Mouse (Mus musculus): Measurements from ENCODE around the gene Hspa8. TPM values are rescaled to one million over a fixed set of nuclear protein-coding genes. Genes with fewer than 3 reads are reported as not detected.
"Not testable (repeated sequence)": the region's sequence is repeated elsewhere in the genome, so short reads cannot be mapped to it uniquely, and the experiment has no call there.

The Hspa8 gene
- polyA plus RNA-seq, 1 experiment from 2014 or later, result 2,885 TPM

- H3K36me3 ChIP-seq (replicated peaks; ENCODE audit: control insufficient read depth, insufficient read depth), result peaks cover 28% of the 10 kb centered on the region
- ATAC-seq (ENCODE audit: low FRiP score) (no peak), DNase-seq (ENCODE audit: low spot score) (no peak)
- H3K9me3 ChIP-seq (ENCODE audit: control insufficient read depth, low read length), result no peaks in the 10 kb centered on the region
- H3K9ac ChIP-seq, result no peak overlapping the region
- no peaks in the 10 kb centered on the region for H3K27me3 ChIP-seq (ENCODE audit: control insufficient read depth, insufficient read depth, low read length)
- 60% methylated on average over 7 of the region's 7 CpGs for WGBS
- H3K4me2 ChIP-seq (replicated peaks), result no peak overlapping the region
- H3K27ac ChIP-seq, result no peak overlapping the region
- H3K4me1 ChIP-seq (replicated peaks; ENCODE audit: control insufficient read depth, insufficient read depth, low read length), result no peaks in the 10 kb centered on the region
- H3K4me3 ChIP-seq (replicated peaks; ENCODE audit: low read length), result no peak overlapping the region
These were observed 34.7 kb upstream of the Hspa8 start for GRCm38 (mm10) chr9:40766058-40766605.

- DNase-seq (ENCODE audit: low spot score), result no peak
- 83% methylated on average over 4 of the region's 4 CpGs for WGBS
- no peak for ATAC-seq (ENCODE audit: low FRiP score)
- no peaks in the 10 kb centered on the region for H3K9me3 ChIP-seq (ENCODE audit: control insufficient read depth, low read length)
- H3K4me2 ChIP-seq (replicated peaks), result no peak overlapping the region
- peaks cover 24% of the 10 kb centered on the region for H3K36me3 ChIP-seq (replicated peaks; ENCODE audit: control insufficient read depth, insufficient read depth)
- H3K4me1 ChIP-seq (replicated peaks; ENCODE audit: control insufficient read depth, insufficient read depth, low read length), result no peaks in the 10 kb centered on the region
- no peak overlapping the region for H3K4me3 ChIP-seq (replicated peaks; ENCODE audit: low read length)
- H3K9ac ChIP-seq, result no peak overlapping the region
- H3K27me3 ChIP-seq (ENCODE audit: control insufficient read depth, insufficient read depth, low read length), result no peaks in the 10 kb centered on the region
- no peak overlapping the region for H3K27ac ChIP-seq
These were observed 32.8 kb upstream of the Hspa8 start for GRCm38 (mm10) chr9:40767946-40768345.

- no peaks in the 10 kb centered on the region for H3K4me1 ChIP-seq (replicated peaks; ENCODE audit: control insufficient read depth, insufficient read depth, low read length)
- no peak overlapping the region for H3K9ac ChIP-seq
- no peaks in the 10 kb centered on the region for H3K27me3 ChIP-seq (ENCODE audit: control insufficient read depth, insufficient read depth, low read length)
- no peaks in the 10 kb centered on the region for H3K9me3 ChIP-seq (ENCODE audit: control insufficient read depth, low read length)
- ATAC-seq (ENCODE audit: low FRiP score) (no peak), DNase-seq (ENCODE audit: low spot score) (no peak)
- no peak overlapping the region for H3K27ac ChIP-seq
- no peak overlapping the region for H3K4me2 ChIP-seq (replicated peaks)
- peaks cover 29% of the 10 kb centered on the region for H3K36me3 ChIP-seq (replicated peaks; ENCODE audit: control insufficient read depth, insufficient read depth)
- 65% methylated on average over 13 of the region's 13 CpGs for WGBS
- no peak overlapping the region for H3K4me3 ChIP-seq (replicated peaks; ENCODE audit: low read length)
These were observed 28.5 kb upstream of the Hspa8 start for GRCm38 (mm10) chr9:40772246-40772645.

GRCm38 (mm10) chr9:40773142-40773541 lies 27.6 kb upstream of the Hspa8 start:
- not testable (repeated sequence) for H3K9me3 ChIP-seq (ENCODE audit: control insufficient read depth, low read length); H3K4me2 ChIP-seq (replicated peaks); H3K27me3 ChIP-seq (ENCODE audit: control insufficient read depth, insufficient read depth, low read length); DNase-seq (ENCODE audit: low spot score); H3K4me3 ChIP-seq (replicated peaks; ENCODE audit: low read length); ATAC-seq (ENCODE audit: low FRiP score); H3K4me1 ChIP-seq (replicated peaks; ENCODE audit: control insufficient read depth, insufficient read depth, low read length); H3K27ac ChIP-seq; H3K9ac ChIP-seq
- WGBS, result 82% methylated on average over 6 of the region's 6 CpGs
- H3K36me3 ChIP-seq (replicated peaks; ENCODE audit: control insufficient read depth, insufficient read depth), result peaks cover 29% of the 10 kb centered on the region

GRCm38 (mm10) chr9:40773869-40774268 lies 26.9 kb upstream of the Hspa8 start:
- WGBS, result 83% methylated on average over 4 of the region's 4 CpGs
- no peak overlapping the region for H3K4me3 ChIP-seq (replicated peaks; ENCODE audit: low read length)
- ATAC-seq (ENCODE audit: low FRiP score) (no peak), DNase-seq (ENCODE audit: low spot score) (no peak)
- H3K27ac ChIP-seq, result no peak overlapping the region
- H3K4me1 ChIP-seq (replicated peaks; ENCODE audit: control insufficient read depth, insufficient read depth, low read length), result no peaks in the 10 kb centered on the region
- H3K9ac ChIP-seq, result no peak overlapping the region
- no peaks in the 10 kb centered on the region for H3K9me3 ChIP-seq (ENCODE audit: control insufficient read depth, low read length)
- H3K27me3 ChIP-seq (ENCODE audit: control insufficient read depth, insufficient read depth, low read length), result no peaks in the 10 kb centered on the region
- H3K4me2 ChIP-seq (replicated peaks), result no peak overlapping the region
- peaks cover 29% of the 10 kb centered on the region for H3K36me3 ChIP-seq (replicated peaks; ENCODE audit: control insufficient read depth, insufficient read depth)

- H3K27me3 ChIP-seq (ENCODE audit: control insufficient read depth, insufficient read depth, low read length), result no peaks in the 10 kb centered on the region
- H3K4me3 ChIP-seq (replicated peaks; ENCODE audit: low read length), result no peak overlapping the region
- no peaks in the 10 kb centered on the region for H3K4me1 ChIP-seq (replicated peaks; ENCODE audit: control insufficient read depth, insufficient read depth, low read length)
- ATAC-seq (ENCODE audit: low FRiP score) (no peak), DNase-seq (ENCODE audit: low spot score) (no peak)
- H3K4me2 ChIP-seq (replicated peaks), result no peak overlapping the region
- H3K36me3 ChIP-seq (replicated peaks; ENCODE audit: control insufficient read depth, insufficient read depth), result peaks cover 29% of the 10 kb centered on the region
- WGBS, result 86% methylated on average over 1 of the region's 1 CpGs
- no peak overlapping the region for H3K9ac ChIP-seq
- H3K9me3 ChIP-seq (ENCODE audit: control insufficient read depth, low read length), result no peaks in the 10 kb centered on the region
- no peak overlapping the region for H3K27ac ChIP-seq
These were observed 24.7 kb upstream of the Hspa8 start for GRCm38 (mm10) chr9:40776044-40776443.

GRCm38 (mm10) chr9:40776459-40777248 lies 24.1 kb upstream of the Hspa8 start:
- Histone ChIP-seq H3K36me3 (replicated peaks; ENCODE audit: control insufficient read depth, insufficient read depth) (peaks cover 34% of the 10 kb centered on the region), H3K9ac (no peak overlapping the region), H3K27me3 (ENCODE audit: control insufficient read depth, insufficient read depth, low read length) (no peaks in the 10 kb centered on the region), H3K4me2 (replicated peaks) (no peak overlapping the region), H3K4me1 (replicated peaks; ENCODE audit: control insufficient read depth, insufficient read depth, low read length) (no peaks in the 10 kb centered on the region), H3K27ac (no peak overlapping the region), H3K4me3 (replicated peaks; ENCODE audit: low read length) (no peak overlapping the region), H3K9me3 (ENCODE audit: control insufficient read depth, low read length) (no peaks in the 10 kb centered on the region)
- no peak for DNase-seq (ENCODE audit: low spot score)
- 78% methylated on average over 11 of the region's 11 CpGs for WGBS
- ATAC-seq (ENCODE audit: low FRiP score), result no peak

GRCm38 (mm10) chr9:40780111-40780510 lies 20.7 kb upstream of the Hspa8 start:
- no peak overlapping the region for H3K4me3 ChIP-seq (replicated peaks; ENCODE audit: low read length)
- H3K9me3 ChIP-seq (ENCODE audit: control insufficient read depth, low read length), result no peaks in the 10 kb centered on the region
- DNase-seq (ENCODE audit: low spot score), result no peak
- 71% methylated on average over 3 of the region's 3 CpGs for WGBS
- ATAC-seq (ENCODE audit: low FRiP score), result no peak
- H3K9ac ChIP-seq, result no peak overlapping the region
- H3K4me1 ChIP-seq (replicated peaks; ENCODE audit: control insufficient read depth, insufficient read depth, low read length), result peaks cover 12% of the 10 kb centered on the region
- peaks cover 25% of the 10 kb centered on the region for H3K36me3 ChIP-seq (replicated peaks; ENCODE audit: control insufficient read depth, insufficient read depth)
- H3K4me2 ChIP-seq (replicated peaks), result no peak overlapping the region
- H3K27ac ChIP-seq, result no peak overlapping the region
- H3K27me3 ChIP-seq (ENCODE audit: control insufficient read depth, insufficient read depth, low read length), result no peaks in the 10 kb centered on the region

GRCm38 (mm10) chr9:40780892-40781725 lies 19.7 kb upstream of the Hspa8 start:
- H3K27ac ChIP-seq, result peak overlapping the region; percentile 20
- WGBS, result 67% methylated on average over 11 of the region's 11 CpGs
- peaks cover 20% of the 10 kb centered on the region for H3K36me3 ChIP-seq (replicated peaks; ENCODE audit: control insufficient read depth, insufficient read depth)

More at GRCm38 (mm10) chr9:40780892-40781725, 19.7 kb upstream of the Hspa8 start:
- peaks cover 21% of the 10 kb centered on the region for H3K4me1 ChIP-seq (replicated peaks; ENCODE audit: control insufficient read depth, insufficient read depth, low read length)
- no peaks in the 10 kb centered on the region for H3K27me3 ChIP-seq (ENCODE audit: control insufficient read depth, insufficient read depth, low read length)
- no peaks in the 10 kb centered on the region for H3K9me3 ChIP-seq (ENCODE audit: control insufficient read depth, low read length)
- H3K4me2 ChIP-seq (replicated peaks), result no peak overlapping the region
- H3K4me3 ChIP-seq (replicated peaks; ENCODE audit: low read length), result no peak overlapping the region
- DNase-seq (ENCODE audit: low spot score) (no peak), ATAC-seq (ENCODE audit: low FRiP score) (no peak)
- no peak overlapping the region for H3K9ac ChIP-seq
